Mouse (Mus musculus) CD4-positive helper T cell, adult 2 months (primary cell): ENCODE results near the gene Fkbp9.
"Not testable (repeated sequence)": the region's sequence is repeated elsewhere in the genome, so short reads cannot be mapped to it uniquely, and the experiment has no call there.

Experiments used
- DNase-seq: peaks from one replicate; pipeline ENCODE4 v3.0.0-alpha.2; 2012; ENCODE audit warnings: low read depth, missing footprints, low spot score

The Fkbp9 gene

GRCm38 (mm10) chr6:56837621-56838020 is 5.8 kb downstream of the Fkbp9 start:
- no peak for DNase-seq

DNA sequence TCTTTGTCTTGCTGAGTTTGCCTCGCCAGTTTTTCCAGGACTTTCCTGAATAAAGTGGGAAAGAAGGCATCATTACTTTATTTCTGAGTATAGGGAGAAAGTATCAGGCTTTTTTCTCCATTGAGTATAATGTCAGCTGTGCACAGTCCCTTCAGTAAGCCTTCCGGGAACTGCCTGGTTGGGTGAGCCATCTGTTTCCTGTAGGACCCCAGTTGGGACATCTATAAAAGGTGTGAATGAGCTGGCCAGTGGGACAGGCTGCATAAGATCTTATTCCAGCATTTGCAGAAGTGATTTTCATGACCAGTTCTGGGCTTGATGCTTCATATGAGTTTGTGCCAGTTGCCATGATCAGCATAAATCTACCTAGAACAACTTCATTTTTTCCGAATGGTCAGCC is 11.4 kb downstream of the Fkbp9 start:
- no peak for DNase-seq

DNA sequence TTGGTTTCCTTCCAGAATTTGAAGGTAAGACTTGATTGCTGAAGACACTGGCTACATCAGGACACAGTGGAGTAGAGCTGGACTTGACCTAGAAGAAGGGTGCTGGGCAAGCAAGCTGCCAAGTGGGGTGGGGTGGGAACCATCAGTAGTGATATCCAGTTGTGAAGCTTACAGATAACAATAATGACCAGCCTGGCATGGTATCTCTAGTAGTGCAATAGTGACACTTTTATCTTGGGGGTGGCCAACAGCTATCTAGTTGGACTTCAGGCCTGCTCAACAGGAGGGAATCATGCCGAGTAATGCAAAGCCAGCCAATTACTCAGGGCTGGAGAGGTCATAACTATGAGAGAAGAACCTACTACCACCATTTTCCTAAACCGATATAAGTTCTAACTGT is 12.5 kb downstream of the Fkbp9 start:
- no peak for DNase-seq

GRCm38 (mm10) chr6:56848974-56849373 is 17.1 kb downstream of the Fkbp9 start:
- no peak for DNase-seq

DNA sequence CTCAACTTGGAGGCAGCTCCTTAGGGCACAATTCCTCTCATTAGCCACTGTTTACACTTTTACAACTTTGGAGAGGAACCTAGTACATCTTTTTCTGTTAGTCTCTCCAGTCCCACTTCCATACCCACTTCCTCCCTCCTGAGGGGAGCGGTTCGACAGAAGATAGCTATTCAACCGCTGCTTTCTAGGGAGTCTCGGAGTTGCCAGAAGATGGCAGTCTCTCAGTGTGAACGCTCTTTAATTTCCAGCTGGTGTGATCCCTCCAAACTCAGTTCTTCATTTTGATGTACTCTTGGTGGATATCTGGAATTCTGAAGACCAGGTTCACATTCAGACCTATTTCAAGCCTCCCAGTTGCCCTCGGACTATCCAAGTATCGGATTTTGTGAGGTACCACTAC is 18.5 kb downstream of the Fkbp9 start:
- DNase-seq, result no peak

DNA sequence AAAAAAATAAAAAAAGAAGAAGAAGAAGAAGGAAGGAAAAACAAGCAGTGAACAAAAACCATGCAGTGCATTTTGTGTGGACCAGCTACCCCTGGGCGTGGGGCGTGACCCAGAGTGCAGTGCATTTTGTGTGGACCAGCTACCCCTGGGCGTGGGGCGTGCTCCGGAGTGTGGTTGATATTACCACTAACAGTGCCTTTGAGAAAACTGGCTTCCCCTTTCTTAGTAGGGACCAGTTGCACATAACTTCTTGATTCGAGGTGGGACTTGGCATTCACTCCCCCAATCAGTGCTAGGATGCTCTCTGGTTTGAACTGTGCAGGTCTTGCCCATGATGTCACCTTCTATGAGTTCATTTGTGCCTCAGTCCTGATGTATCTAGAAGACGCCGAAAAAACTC is 22.9 kb downstream of the Fkbp9 start:
- DNase-seq, result no peak

- DNase-seq, result no peak
These were observed 24.9 kb downstream of the Fkbp9 start for GRCm38 (mm10) chr6:56856748-56857147.

- DNase-seq, result no peak
These were observed 28.5 kb downstream of the Fkbp9 start for GRCm38 (mm10) chr6:56860205-56860848.

- not testable (repeated sequence) for DNase-seq
These were observed 35.0 kb downstream of the Fkbp9 start for GRCm38 (mm10) chr6:56866899-56867298.

DNA sequence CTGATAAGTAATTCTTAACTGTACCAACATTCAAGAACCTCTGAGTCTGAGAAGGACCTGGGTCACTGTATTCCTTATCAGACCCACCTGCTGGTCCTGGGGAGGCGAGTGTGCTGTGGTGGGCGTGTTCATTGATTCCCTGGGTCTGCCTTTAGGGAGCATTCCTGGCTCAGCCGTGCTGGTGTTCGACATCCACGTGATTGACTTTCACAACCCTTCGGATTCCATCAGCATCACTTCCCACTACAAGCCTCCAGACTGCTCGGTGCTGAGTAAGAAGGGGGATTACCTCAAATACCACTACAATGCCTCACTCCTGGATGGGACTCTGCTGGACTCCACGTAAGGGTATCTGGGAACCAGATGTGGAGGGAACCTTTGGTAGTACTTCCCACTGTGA is 36.7 kb downstream of the Fkbp9 start:
- no peak for DNase-seq

GRCm38 (mm10) chr6:56870027-56870426 is 38.2 kb downstream of the Fkbp9 start:
- no peak for DNase-seq

DNA sequence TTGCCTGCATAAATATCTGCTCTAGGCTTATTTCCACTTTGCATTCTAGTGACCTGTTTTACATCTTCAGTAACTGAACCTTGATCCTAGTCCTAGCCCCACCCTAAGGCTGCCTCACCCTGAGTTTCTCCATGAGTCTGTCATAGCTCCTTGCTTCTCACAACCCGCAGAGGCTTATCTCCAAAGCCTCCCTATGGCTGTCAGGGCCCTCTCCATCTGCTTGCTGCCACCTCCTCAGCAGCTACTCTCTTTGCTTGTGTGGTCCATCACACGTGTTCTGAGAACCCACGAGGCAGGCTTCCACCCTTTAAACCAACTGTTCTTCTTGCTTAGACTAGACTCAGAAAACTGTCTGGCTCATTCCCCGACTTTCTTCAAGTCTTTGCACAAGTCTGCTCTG is 45.0 kb downstream of the Fkbp9 start:
- no peak for DNase-seq

- no peak for DNase-seq
These were observed 46.1 kb downstream of the Fkbp9 start for GRCm38 (mm10) chr6:56877985-56878384.

GRCm38 (mm10) chr6:56879352-56879955 is 47.6 kb downstream of the Fkbp9 start:
- peak; percentile 63 for DNase-seq

GRCm38 (mm10) chr6:56888561-56888960 is 56.7 kb downstream of the Fkbp9 start:
- DNase-seq, result no peak

- DNase-seq, result no peak
These were observed 58.9 kb downstream of the Fkbp9 start for GRCm38 (mm10) chr6:56890762-56891161.

GRCm38 (mm10) chr6:56899601-56900000 is 67.7 kb downstream of the Fkbp9 start:
- no peak for DNase-seq

DNA sequence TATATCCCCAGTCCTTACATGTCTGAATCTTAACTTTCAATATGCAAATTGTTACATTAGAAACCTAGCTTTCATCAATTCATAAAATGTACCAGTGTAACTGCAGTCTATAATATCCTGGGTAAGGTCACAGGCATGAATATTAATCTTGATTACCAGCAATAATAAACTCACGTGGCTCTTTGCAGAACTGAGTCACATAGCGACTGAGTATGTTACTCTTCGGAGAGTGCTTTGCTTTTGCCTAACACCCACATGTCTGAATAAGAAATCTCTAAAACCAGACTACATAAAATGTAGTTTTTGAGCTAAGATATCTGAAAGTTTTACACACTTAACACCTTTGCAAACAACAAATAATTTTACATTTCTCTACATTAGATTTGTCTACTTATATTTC is 69.5 kb downstream of the Fkbp9 start:
- no peak for DNase-seq

DNA sequence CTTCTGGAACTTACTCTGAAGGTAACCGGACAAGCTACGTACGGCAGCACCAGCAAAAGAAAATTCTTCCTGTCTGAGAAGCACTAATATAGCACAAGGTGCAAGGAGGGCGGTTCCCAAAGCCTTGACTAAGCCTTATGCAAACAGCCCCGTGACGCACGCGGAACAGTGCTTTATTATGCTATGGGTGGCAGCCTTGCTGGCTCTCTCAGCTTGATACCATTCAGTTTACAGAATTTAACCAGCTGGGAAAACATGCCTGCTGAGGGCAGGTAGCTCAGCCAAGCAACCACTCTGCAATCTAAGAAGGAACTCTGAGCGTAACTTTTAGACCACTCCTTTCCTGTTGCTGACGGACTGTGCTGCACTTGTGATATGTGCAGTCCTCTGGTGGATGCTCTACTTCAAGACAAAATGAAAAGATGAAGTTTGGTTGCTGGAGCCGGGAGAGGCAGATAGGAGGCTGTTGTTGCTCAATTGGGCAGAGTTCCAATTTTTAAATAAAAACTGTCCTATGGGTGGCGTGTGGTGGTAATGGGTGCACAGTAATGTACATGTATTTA is 70.0 kb downstream of the Fkbp9 start:
- peak; percentile 86 for DNase-seq

DNA sequence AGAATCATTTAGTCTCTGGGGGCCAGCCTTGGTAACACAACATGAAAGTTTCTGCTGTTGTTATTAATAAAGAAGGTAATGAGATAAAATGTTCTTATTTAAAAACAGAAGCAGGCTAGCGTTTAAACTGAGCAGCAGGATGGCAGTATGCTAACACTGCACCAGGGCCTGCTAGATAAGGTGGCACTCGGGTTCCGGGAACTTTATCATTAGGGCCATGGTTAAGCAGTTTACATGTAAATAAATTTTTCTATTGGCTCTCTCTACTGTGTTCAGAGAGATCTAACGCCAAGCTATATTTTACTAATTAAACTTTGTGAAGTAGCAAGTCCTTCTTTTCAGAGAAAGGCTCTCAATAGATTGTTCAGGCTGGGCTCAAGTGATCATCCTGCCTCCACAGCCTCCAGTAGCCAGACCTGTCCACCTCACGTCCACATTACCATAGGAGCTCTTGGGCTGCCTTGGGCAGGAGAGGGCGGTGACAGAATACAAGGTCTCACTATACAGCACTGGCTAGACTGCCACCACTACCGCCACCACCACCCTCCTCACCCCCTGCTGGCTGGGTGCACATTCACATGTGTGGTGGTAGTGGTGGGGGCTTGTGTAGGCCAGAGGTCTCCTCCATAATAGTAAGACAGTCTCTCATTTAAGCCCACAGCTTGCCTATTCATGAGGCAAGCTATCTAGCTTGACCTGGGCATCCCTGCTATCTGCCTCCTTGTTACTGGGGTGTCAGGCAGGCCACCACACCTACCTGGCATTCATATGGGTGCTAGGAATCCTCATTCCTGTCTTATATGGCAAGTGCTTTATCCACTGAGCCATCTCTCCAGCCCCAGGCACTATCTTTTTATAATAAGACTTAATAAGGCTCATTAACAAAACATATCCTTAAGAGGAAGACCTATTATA is 71.0 kb downstream of the Fkbp9 start:
- no peak for DNase-seq

DNA sequence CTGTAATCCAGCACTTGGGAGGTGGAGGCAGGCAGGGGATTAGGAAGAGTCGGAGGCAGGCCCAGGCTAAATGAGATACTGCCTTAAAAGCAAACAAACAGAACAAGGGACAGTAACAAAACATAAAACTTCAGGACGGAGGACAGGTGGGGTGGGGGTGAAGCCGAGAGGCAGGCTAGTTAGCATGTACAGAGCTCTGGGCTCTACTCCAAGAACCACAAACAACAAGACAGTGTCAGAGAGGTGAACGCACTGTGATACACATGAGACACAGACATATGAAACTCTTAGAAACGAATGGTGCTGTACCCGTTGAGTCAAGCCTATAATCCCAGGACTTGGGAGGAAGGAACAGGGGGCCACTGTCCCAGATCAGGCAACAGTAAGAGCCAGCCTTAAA is 72.0 kb downstream of the Fkbp9 start:
- no peak for DNase-seq

- DNase-seq, result no peak
These were observed 72.5 kb downstream of the Fkbp9 start for GRCm38 (mm10) chr6:56904330-56904729.
